Mouse (Mus musculus): ENCODE results near the gene Fgfr2.

- TF ChIP-seq CTCF (conservative IDR thresholded peaks at IDR 0.05; ENCODE audit: low read length) = no peak
- no peak for TF ChIP-seq POU5F1 (IDR thresholded peaks at IDR 0.05; ENCODE audit: borderline replicate concordance, low read length)
Measured at GRCm38 (mm10) chr7:132347273-132348045, 775.7 kb downstream of the Fgfr2 start.

All from E14TG2a.4 (cell line).